Mouse (Mus musculus): ENCODE data around the gene Rnf111.
"Not testable (repeated sequence)": the region's sequence is repeated elsewhere in the genome, so short reads cannot be mapped to it uniquely, and the experiment has no call there.

The Rnf111 gene

DNA sequence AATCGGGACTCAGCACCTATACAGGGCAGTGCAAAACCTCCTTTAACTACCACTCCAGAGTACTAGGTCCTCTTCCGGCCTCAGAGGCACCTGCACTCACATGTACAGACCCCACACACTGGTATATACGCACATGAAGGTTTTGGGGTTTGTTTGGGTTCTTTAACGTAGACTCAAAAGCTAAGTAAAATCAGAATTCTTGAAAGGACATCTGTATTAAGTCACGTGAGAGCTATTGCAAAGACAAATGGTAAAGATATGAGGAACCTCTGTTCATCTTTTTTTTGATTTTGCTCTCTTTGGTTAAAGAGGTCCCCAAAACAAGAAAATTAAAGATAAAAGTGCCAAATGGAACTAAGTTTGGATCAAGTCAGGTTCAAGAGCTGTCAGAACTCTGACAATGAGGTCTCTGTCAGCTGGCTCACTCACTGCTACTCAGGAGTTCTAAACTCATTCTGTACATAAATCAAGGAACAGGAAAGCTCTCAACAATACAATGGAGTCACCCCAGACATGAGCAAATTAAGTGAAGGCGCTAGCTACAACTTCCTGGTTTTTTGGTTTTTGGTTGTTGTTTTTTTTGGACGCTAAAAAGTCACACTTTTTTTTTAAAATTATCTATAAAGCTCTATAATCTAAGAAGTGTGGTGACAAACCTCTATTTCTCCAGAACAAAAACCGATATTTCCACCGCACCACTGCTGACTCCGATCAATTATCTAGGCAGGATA is 1.1 kb downstream of the Rnf111 start:
- in situ Hi-C loops (cut with MboI; ENCODE audit: unreplicated experiment in 2 of 2) = no loop called here

GRCm38 (mm10) chr9:70496990-70497389 is 6.5 kb downstream of the Rnf111 start:
- in situ Hi-C loops (cut with MboI; ENCODE audit: unreplicated experiment in 2 of 2) = no loop called here

- in situ Hi-C loops (cut with MboI; ENCODE audit: unreplicated experiment in 2 of 2) = no loop called here
Measured at GRCm38 (mm10) chr9:70493038-70493437, 10.5 kb downstream of the Rnf111 start.

GRCm38 (mm10) chr9:70491176-70491575 is 12.3 kb downstream of the Rnf111 start:
- in situ Hi-C loops (cut with MboI; ENCODE audit: unreplicated experiment in 2 of 2) = no loop called here

GRCm38 (mm10) chr9:70487401-70487800 is 16.1 kb downstream of the Rnf111 start:
- in situ Hi-C loops (cut with MboI; ENCODE audit: unreplicated experiment in 2 of 2) = no loop called here

DNA sequence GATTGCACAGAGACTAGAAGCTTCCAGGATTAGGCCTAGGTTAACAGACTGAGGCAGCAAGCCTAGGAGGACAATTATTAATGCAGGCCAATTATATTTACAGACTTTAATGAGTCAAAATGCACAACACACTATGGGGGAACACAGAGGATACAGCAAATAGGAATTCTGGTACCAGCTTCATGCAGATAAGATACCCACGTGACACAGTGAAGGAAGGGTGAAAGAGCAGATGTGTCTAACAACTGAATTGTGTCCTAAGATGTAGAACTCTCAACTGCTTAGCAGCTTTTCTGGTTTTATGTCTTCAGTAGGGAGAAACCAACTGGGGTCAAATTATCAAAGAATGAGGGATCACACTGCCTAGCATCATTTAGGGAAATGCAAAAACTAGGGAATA is 17.7 kb downstream of the Rnf111 start:
- in situ Hi-C loops (cut with MboI; ENCODE audit: unreplicated experiment in 2 of 2) = no loop called here

GRCm38 (mm10) chr9:70483495-70483894 is 20.0 kb downstream of the Rnf111 start:
- in situ Hi-C loops (cut with MboI; ENCODE audit: unreplicated experiment in 2 of 2) = no loop called here

GRCm38 (mm10) chr9:70481872-70482271 is 21.7 kb downstream of the Rnf111 start:
- in situ Hi-C loops (cut with MboI; ENCODE audit: unreplicated experiment in 2 of 2) = no loop called here

DNA sequence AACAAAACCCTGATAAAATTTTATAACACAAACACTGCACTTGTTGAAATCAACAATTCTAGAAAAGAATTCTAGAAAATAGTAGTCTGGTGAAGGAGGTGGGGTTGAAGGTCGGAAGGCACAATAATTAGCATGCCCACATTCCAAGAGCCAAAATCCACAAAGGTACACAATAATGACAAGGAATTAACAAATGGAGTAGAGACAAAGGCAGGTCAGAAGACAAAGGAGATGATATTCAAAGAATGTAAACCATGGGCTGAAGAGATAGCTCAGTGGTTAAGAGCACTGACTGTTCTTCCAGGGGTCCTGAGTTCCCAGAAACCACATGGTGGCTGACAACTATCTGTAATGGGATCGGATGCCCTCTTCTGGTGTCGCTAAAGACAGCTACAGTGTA is 26.3 kb downstream of the Rnf111 start:
- in situ Hi-C loops (cut with MboI; ENCODE audit: unreplicated experiment in 2 of 2) = no loop called here

- in situ Hi-C loops (cut with MboI; ENCODE audit: unreplicated experiment in 2 of 2) = no loop called here
Measured at GRCm38 (mm10) chr9:70475777-70476270, 27.7 kb downstream of the Rnf111 start.

DNA sequence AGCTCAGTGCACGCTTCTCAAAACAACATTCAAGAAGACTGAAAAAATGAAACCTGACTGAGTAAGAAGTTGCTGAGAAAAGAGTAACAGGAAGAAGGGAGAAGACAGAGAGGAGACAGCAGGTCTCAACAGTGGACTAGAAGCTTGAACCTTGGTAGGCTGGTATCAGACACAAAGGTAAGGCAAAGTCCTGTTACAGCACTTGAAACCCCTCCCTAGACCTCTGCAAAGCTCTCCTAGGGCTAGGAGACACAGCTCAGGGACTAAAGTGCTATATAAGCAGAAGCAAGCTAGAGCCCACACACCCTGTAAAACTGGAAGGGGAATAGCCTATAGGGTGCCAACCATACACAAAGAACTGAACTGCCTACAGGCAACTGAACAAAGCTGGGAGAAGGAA is 30.1 kb downstream of the Rnf111 start:
- in situ Hi-C loops (cut with MboI; ENCODE audit: unreplicated experiment in 2 of 2) = no loop called here

DNA sequence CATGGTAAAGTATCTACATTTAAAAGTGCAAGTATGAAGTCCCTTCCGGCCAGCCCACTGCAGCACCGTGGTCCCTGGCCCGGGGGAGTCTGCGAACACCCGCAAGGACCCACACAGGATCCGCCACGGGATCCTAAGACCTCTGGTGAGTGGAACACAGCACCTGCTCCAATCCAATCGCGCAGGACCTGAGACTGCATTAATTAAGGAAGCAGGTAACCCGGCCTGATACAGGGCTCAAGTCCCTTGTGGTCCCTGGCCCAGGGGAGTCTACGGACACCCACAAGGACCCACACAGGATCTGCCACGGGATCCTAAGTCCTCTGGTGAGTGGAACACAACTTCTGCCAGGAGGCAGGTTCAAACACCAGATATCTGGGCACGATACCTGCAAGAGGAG is 40.4 kb downstream of the Rnf111 start:
- in situ Hi-C loops (cut with MboI; ENCODE audit: unreplicated experiment in 2 of 2) = not testable (repeated sequence)

- in situ Hi-C loops (cut with MboI; ENCODE audit: unreplicated experiment in 2 of 2) = no loop called here
Measured at GRCm38 (mm10) chr9:70452371-70452770, 51.2 kb downstream of the Rnf111 start.

- in situ Hi-C loops (cut with MboI; ENCODE audit: unreplicated experiment in 2 of 2) = loop anchor here in 1 of 2 experiments (25.0 kb wide), 1 partner anchor 138 kb away; no protein-coding TSS in a partner anchor
Measured at GRCm38 (mm10) chr9:70449072-70449471, 54.5 kb downstream of the Rnf111 start.

- in situ Hi-C loops (cut with MboI; ENCODE audit: unreplicated experiment in 2 of 2) = loop anchor here in 1 of 2 experiments (25.0 kb wide), 1 partner anchor 147 kb away; no protein-coding TSS in a partner anchor
Measured at GRCm38 (mm10) chr9:70439959-70440358, 63.6 kb downstream of the Rnf111 start.

- in situ Hi-C loops (cut with MboI; ENCODE audit: unreplicated experiment in 2 of 2) = loop anchor here in 1 of 2 experiments (25.0 kb wide), 1 partner anchor 1190 kb away; no protein-coding TSS in a partner anchor
Measured at GRCm38 (mm10) chr9:70422661-70423060, 80.9 kb downstream of the Rnf111 start.

DNA sequence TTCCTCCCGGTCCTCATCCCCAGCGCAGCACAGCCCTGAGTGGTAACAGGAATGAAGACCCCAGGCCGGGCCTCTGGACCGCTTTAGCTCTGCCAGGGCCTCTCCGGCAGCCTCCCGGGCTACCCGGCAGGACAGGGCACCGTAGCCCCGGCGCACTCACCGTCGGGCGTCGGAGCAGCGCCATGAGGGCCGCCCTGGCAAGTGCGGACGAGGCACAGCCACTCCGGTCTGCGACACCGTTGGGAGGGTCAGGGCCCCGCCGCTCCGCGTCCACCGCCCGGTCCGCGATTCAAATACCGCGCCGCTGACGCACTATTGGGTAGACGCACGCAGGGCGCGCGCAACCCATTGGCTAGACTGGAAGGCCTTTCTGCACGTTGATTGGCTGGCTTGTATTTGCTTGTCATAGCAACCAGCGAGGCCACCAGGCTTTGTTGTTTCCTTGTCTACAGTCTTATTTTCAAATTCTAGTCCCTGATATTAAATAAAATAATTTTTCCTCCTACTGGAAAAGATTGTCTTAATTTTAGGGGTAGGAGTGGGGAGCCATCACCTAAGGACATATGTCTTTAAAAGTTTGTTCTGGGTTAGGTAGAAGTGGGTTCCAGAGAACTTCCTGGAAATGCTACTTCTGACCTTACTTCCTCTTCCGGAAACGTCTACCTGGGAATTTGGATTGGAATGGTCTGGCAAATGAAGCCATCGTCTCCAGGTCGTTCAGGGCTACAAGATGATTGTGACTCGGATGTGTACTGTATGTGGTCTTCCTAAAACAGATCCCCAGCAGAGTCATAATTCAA is 82.1 kb downstream of the Rnf111 start, which contains the start of gene Ccnb2:
Gene Ccnb2, minus strand, starts transcription at position 291 of the 800 bp plus-strand sequence.
- in situ Hi-C loops (cut with MboI; ENCODE audit: unreplicated experiment in 2 of 2) = loop anchor here in 1 of 2 experiments (25.0 kb wide), 1 partner anchor 1191 kb away; no protein-coding TSS in a partner anchor

DNA sequence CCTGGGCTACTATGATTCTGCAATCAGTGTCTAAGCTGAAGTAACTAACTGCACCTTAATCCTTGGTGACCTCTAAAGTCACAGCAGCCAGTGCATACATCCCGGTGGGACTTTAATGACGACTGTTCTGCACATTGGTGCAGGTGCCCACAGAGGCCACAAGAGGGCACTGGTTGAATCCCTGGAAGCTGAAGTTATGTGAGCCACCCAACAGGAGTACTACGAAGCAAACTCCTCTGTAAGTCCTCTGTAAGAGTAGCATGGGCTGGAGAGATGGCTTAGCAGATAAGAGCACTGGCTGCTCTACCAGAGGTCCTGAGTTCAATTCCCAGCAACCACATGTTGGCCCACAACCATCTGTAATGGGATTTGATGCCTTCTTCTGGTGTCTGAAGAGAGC is 87.1 kb downstream of the Rnf111 start:
- in situ Hi-C loops (cut with MboI; ENCODE audit: unreplicated experiment in 2 of 2) = loop anchor here (5.0 to 25.0 kb wide), 4 partner anchors 136 to 1196 kb away; no protein-coding TSS in a partner anchor

DNA sequence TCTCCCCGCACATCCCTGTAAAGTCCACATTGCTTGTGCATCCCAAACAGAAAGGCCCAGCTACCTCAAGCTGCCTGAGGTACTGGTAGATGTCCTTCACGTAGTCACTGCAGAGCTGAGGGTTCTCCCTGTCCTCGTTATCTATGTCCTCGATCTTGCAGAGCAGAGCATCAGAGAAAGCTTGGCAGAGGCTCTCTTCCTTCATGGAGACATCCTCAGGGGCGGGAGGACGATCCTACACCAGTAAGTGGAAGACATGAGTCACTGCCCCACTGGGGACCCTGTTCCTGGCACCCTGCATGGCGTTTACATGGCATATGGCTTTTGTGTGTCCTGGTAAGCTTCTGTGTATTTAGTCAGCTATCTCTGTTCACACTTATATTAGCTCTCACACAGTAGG is 90.5 kb downstream of the Rnf111 start:
- in situ Hi-C loops (cut with MboI; ENCODE audit: unreplicated experiment in 2 of 2) = loop anchor here (10.0 to 25.0 kb wide), 3 partner anchors 182 to 1199 kb away; no protein-coding TSS in a partner anchor

- in situ Hi-C loops (cut with MboI; ENCODE audit: unreplicated experiment in 2 of 2) = loop anchor here (10.0 to 25.0 kb wide), 3 partner anchors 184 to 1202 kb away; no protein-coding TSS in a partner anchor
Measured at GRCm38 (mm10) chr9:70410668-70411067, 92.9 kb downstream of the Rnf111 start.

GRCm38 (mm10) chr9:70409743-70410142 is 93.8 kb downstream of the Rnf111 start:
- in situ Hi-C loops (cut with MboI; ENCODE audit: unreplicated experiment in 2 of 2) = loop anchor here (10.0 to 25.0 kb wide), 7 partner anchors 185 to 1205 kb away; no protein-coding TSS in a partner anchor
